Mouse (Mus musculus): ENCODE results near the gene Large1. TPM values are rescaled to one million over a fixed set of nuclear protein-coding genes. Genes with fewer than 3 reads are reported as not detected.

Large1 gene
- total and polyA plus RNA-seq, 3 experiments, result not detected

- no peaks in the 10 kb centered on the region for H3K4me1 ChIP-seq (ENCODE audit: control insufficient read depth in 1 of 2, insufficient read depth in 2 of 2)
- H3K9me3 ChIP-seq (replicated peaks; ENCODE audit: low read length), result no peaks in the 10 kb centered on the region
- in situ Hi-C loops (cut with MboI; ENCODE audit: low pct_ligation_motif_present, low pct_unique_long_range_greater_than_20kb, low sequenced_read_pairs) (no loop called here), dilution Hi-C loops (cut with MboI; ENCODE audit: extremely low pct_ligation_motif_present, extremely low pct_unique_long_range_greater_than_20kb, low sequenced_read_pairs) (no loop called here)
- no peak for TF ChIP-seq SIN3A (IDR thresholded peaks at IDR 0.05; ENCODE audit: low read length)
- TF ChIP-seq NRF1 (IDR thresholded peaks at IDR 0.05; ENCODE audit: low read depth, low read length), result no peak
- no peak for TF ChIP-seq MXI1 (IDR thresholded peaks at IDR 0.05; ENCODE audit: low read depth, low read length)
- no peak for TF ChIP-seq ETS1 (conservative IDR thresholded peaks at IDR 0.05; ENCODE audit: low read depth, low read length)
- TF ChIP-seq CTCF (conservative IDR thresholded peaks at IDR 0.05 in 1 of 2, IDR thresholded peaks at IDR 0.05 in 1 of 2; ENCODE audit: low read depth in 2 of 2, low read length in 2 of 2), result no peak
- TF ChIP-seq JUN (IDR thresholded peaks at IDR 0.05; ENCODE audit: insufficient read depth, low read depth, low read length), result no peak
- TF ChIP-seq SMC3 (IDR thresholded peaks at IDR 0.05; ENCODE audit: low read depth, low read length), result no peak
- no peak for TF ChIP-seq USF1 (IDR thresholded peaks at IDR 0.05; ENCODE audit: low read depth, low read length)
- no peak for DNase-seq (ENCODE audit: extremely low read depth)
- no peaks in the 10 kb centered on the region for H3K79me2 ChIP-seq (replicated peaks; ENCODE audit: control insufficient read depth, extremely low read depth, insufficient read depth, poor library complexity, severe bottlenecking)
- no peaks in the 10 kb centered on the region for H3K36me3 ChIP-seq (replicated peaks in 1 of 2; ENCODE audit: control insufficient read depth in 1 of 2, insufficient read depth in 1 of 2, low read length in 1 of 2)
- no peak overlapping the region for H3K9ac ChIP-seq (ENCODE audit: insufficient read depth, low read depth)
- H3K4me2 ChIP-seq (ENCODE audit: insufficient read depth, low read depth, poor library complexity, severe bottlenecking), result no peak overlapping the region
- H3K27ac ChIP-seq (ENCODE audit: insufficient read depth, low read depth), result no peak overlapping the region
- H3K27me3 ChIP-seq (replicated peaks), result peaks cover 44% of the 10 kb centered on the region
- no peak overlapping the region for H3K4me3 ChIP-seq (replicated peaks in 1 of 3; ENCODE audit: low read depth in 2 of 3, low read length in 2 of 3, poor library complexity in 1 of 3)
Measured at GRCm38 (mm10) chr8:72816679-72817078, 536.7 kb downstream of the Large1 start.

GRCm38 (mm10) chr8:72815681-72816080, 537.7 kb downstream of the Large1 start:
- Histone ChIP-seq H3K36me3 (replicated peaks in 1 of 2; ENCODE audit: control insufficient read depth in 1 of 2, insufficient read depth in 1 of 2, low read length in 1 of 2) (no peaks in the 10 kb centered on the region), H3K27ac (ENCODE audit: insufficient read depth, low read depth) (no peak overlapping the region), H3K4me1 (ENCODE audit: control insufficient read depth in 1 of 2, insufficient read depth in 2 of 2) (no peaks in the 10 kb centered on the region), H3K9ac (ENCODE audit: insufficient read depth, low read depth) (no peak overlapping the region), H3K4me3 (replicated peaks in 1 of 3; ENCODE audit: low read depth in 2 of 3, low read length in 2 of 3, poor library complexity in 1 of 3) (no peak overlapping the region), H3K79me2 (replicated peaks; ENCODE audit: control insufficient read depth, extremely low read depth, insufficient read depth, poor library complexity, severe bottlenecking) (no peaks in the 10 kb centered on the region), H3K27me3 (replicated peaks) (peaks cover 37% of the 10 kb centered on the region), H3K9me3 (replicated peaks; ENCODE audit: low read length) (no peaks in the 10 kb centered on the region), H3K4me2 (ENCODE audit: insufficient read depth, low read depth, poor library complexity, severe bottlenecking) (no peak overlapping the region)
- in situ Hi-C loops (cut with MboI; ENCODE audit: low pct_ligation_motif_present, low pct_unique_long_range_greater_than_20kb, low sequenced_read_pairs), result no loop called here
- dilution Hi-C loops (cut with MboI; ENCODE audit: extremely low pct_ligation_motif_present, extremely low pct_unique_long_range_greater_than_20kb, low sequenced_read_pairs), result no loop called here
- no peak for DNase-seq (ENCODE audit: extremely low read depth)
- TF ChIP-seq MAX (IDR thresholded peaks at IDR 0.05; ENCODE audit: low read length) (no peak), BHLHE40 (IDR thresholded peaks at IDR 0.05; ENCODE audit: low read depth, low read length) (no peak), CTCF (conservative IDR thresholded peaks at IDR 0.05 in 1 of 2, IDR thresholded peaks at IDR 0.05 in 1 of 2; ENCODE audit: low read depth in 2 of 2, low read length in 2 of 2) (peak in 1 of 2 experiments; percentile 30; a peak in 2 of 4 replicates), RAD21 (IDR thresholded peaks at IDR 0.05; ENCODE audit: low read depth, low read length) (peak; percentile 10), NRF1 (IDR thresholded peaks at IDR 0.05; ENCODE audit: low read depth, low read length) (no peak)

GRCm38 (mm10) chr8:72812690-72813089, 540.6 kb downstream of the Large1 start:
- H3K4me1 ChIP-seq (ENCODE audit: control insufficient read depth in 1 of 2, insufficient read depth in 2 of 2), result no peaks in the 10 kb centered on the region
- in situ Hi-C loops (cut with MboI; ENCODE audit: low pct_ligation_motif_present, low pct_unique_long_range_greater_than_20kb, low sequenced_read_pairs) (no loop called here), dilution Hi-C loops (cut with MboI; ENCODE audit: extremely low pct_ligation_motif_present, extremely low pct_unique_long_range_greater_than_20kb, low sequenced_read_pairs) (no loop called here)
- no peak overlapping the region for H3K27ac ChIP-seq (ENCODE audit: insufficient read depth, low read depth)
- H3K79me2 ChIP-seq (replicated peaks; ENCODE audit: control insufficient read depth, extremely low read depth, insufficient read depth, poor library complexity, severe bottlenecking), result no peaks in the 10 kb centered on the region
- no peaks in the 10 kb centered on the region for H3K36me3 ChIP-seq (replicated peaks in 1 of 2; ENCODE audit: control insufficient read depth in 1 of 2, insufficient read depth in 1 of 2, low read length in 1 of 2)
- TF ChIP-seq ZMIZ1 (IDR thresholded peaks at IDR 0.05; ENCODE audit: low read depth, low read length), result no peak
- 0 out of 2 replicates have a peak, but pooled peaks have one; percentile 13 for TF ChIP-seq SMC3 (IDR thresholded peaks at IDR 0.05; ENCODE audit: low read depth, low read length)
- no peak for TF ChIP-seq IRF4 (IDR thresholded peaks at IDR 0.05; ENCODE audit: low read depth, low read length)
- TF ChIP-seq NELFE (IDR thresholded peaks at IDR 0.05; ENCODE audit: low read depth, low read length), result no peak
- TF ChIP-seq ETS1 (conservative IDR thresholded peaks at IDR 0.05; ENCODE audit: low read depth, low read length), result no peak
- no peak for TF ChIP-seq POLR2A (IDR thresholded peaks at IDR 0.05; ENCODE audit: low read depth, low read length)
- no peak for TF ChIP-seq MAZ (IDR thresholded peaks at IDR 0.05; ENCODE audit: low read depth, low read length)
- no peak for TF ChIP-seq CHD2 (IDR thresholded peaks at IDR 0.05; ENCODE audit: low read length)
- no peak for TF ChIP-seq E2F4 (IDR thresholded peaks at IDR 0.05; ENCODE audit: insufficient replicate concordance, low read depth, low read length)
- no peak for TF ChIP-seq TBP (conservative IDR thresholded peaks at IDR 0.05; ENCODE audit: low read depth, low read length)
- no peak for TF ChIP-seq MEF2A (IDR thresholded peaks at IDR 0.05; ENCODE audit: borderline replicate concordance, low read depth, low read length)
- TF ChIP-seq RAD21 (IDR thresholded peaks at IDR 0.05; ENCODE audit: low read depth, low read length), result peak; percentile 51
- no peak for TF ChIP-seq MXI1 (IDR thresholded peaks at IDR 0.05; ENCODE audit: low read depth, low read length)
- TF ChIP-seq ZNF384 (IDR thresholded peaks at IDR 0.05; ENCODE audit: low read depth, low read length), result no peak
- TF ChIP-seq RCOR1 (conservative IDR thresholded peaks at IDR 0.05; ENCODE audit: low read depth, low read length), result no peak
- TF ChIP-seq CTCF (conservative IDR thresholded peaks at IDR 0.05 in 1 of 2, IDR thresholded peaks at IDR 0.05 in 1 of 2; ENCODE audit: low read depth in 2 of 2, low read length in 2 of 2), result peak in 1 of 2 experiments; percentile 55; a peak in 2 of 4 replicates
- no peak for TF ChIP-seq TCF12 (IDR thresholded peaks at IDR 0.05; ENCODE audit: low read depth, low read length)
- TF ChIP-seq JUN (IDR thresholded peaks at IDR 0.05; ENCODE audit: insufficient read depth, low read depth, low read length), result no peak
- no peak for TF ChIP-seq MYC (IDR thresholded peaks at IDR 0.05; ENCODE audit: low read depth, low read length)
- no peak for TF ChIP-seq PAX5 (IDR thresholded peaks at IDR 0.05; ENCODE audit: low read length)
- no peak for TF ChIP-seq EP300 (IDR thresholded peaks at IDR 0.05; ENCODE audit: low read length)
- DNase-seq (ENCODE audit: extremely low read depth), result no peak
- H3K27me3 ChIP-seq (replicated peaks), result peaks cover 29% of the 10 kb centered on the region
- H3K4me2 ChIP-seq (ENCODE audit: insufficient read depth, low read depth, poor library complexity, severe bottlenecking), result no peak overlapping the region
- no peak overlapping the region for H3K9ac ChIP-seq (ENCODE audit: insufficient read depth, low read depth)
- no peak overlapping the region for H3K4me3 ChIP-seq (replicated peaks in 1 of 3; ENCODE audit: low read depth in 2 of 3, low read length in 2 of 3, poor library complexity in 1 of 3)
- no peaks in the 10 kb centered on the region for H3K9me3 ChIP-seq (replicated peaks; ENCODE audit: low read length)

Data from CH12.LX (cell line).